Mouse (Mus musculus): ENCODE results near the gene Hadhb. TPM values are rescaled to one million over a fixed set of nuclear protein-coding genes. Genes with fewer than 3 reads are reported as not detected.

The Hadhb gene
- polyA plus RNA-seq, 1 experiment from 2014 or later, result 70.4 TPM

- H3K4me1 ChIP-seq (ENCODE audit: control insufficient read depth, insufficient read depth, low read depth, low read length), result peaks cover 46% of the 10 kb centered on the region
- peak; percentile 30 for ATAC-seq
These were observed 43.9 kb upstream of the Hadhb start for GRCm38 (mm10) chr5:30111126-30111525.

DNA sequence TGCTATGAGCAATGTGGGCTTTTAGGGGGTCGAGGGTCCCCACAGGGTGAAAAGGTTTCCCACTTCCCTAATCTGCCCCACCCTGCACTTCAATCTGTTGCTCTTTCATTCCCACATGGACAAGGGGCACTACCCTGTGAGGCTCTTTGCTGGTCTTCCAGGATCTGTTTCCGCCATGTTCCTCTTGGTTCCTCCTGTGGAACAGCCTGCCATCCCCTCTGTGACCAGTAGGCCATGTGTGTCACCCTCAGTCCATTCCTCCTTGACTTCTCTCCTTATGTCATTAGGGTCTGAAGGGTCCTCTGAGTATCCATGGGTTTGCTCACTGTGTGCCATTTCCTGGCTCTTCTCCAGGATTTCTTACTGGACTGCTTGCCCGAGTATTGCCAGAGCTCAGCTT lies 43.3 kb upstream of the Hadhb start:
- Histone ChIP-seq H3K9ac (ENCODE audit: low read depth, low read length) (no peak overlapping the region), H3K27ac (ENCODE audit: low read depth, low read length) (no peak overlapping the region), H3K36me3 (ENCODE audit: control insufficient read depth, insufficient read depth, low read length) (peaks cover 4% of the 10 kb centered on the region), H3K27me3 (replicated peaks; ENCODE audit: control insufficient read depth, insufficient read depth, low read length) (peaks cover 8% of the 10 kb centered on the region), H3K4me2 (ENCODE audit: low read length) (no peak overlapping the region; the same call in 1 of the 2 replicates), H3K9me3 (ENCODE audit: control insufficient read depth, low read length) (no peaks in the 10 kb centered on the region), H3K4me3 (ENCODE audit: low read length) (no peak overlapping the region), H3K4me1 (ENCODE audit: control insufficient read depth, insufficient read depth, low read depth, low read length) (peaks cover 42% of the 10 kb centered on the region)
- ATAC-seq, result no peak
- 72% methylated on average over 3 of the region's 3 CpGs for WGBS

More at GRCm38 (mm10) chr5:30111126-30111525, 43.9 kb upstream of the Hadhb start:
- H3K4me2 ChIP-seq (ENCODE audit: low read length), result peak overlapping the region; percentile 46
- peak overlapping the region; percentile 2; the same call in 1 of the 2 replicates for H3K4me3 ChIP-seq (ENCODE audit: low read length)
- WGBS, result 5% methylated on average over 18 of the region's 18 CpGs
- H3K9me3 ChIP-seq (ENCODE audit: control insufficient read depth, low read length), result no peaks in the 10 kb centered on the region
- H3K9ac ChIP-seq (ENCODE audit: low read depth, low read length), result peak overlapping the region; percentile 45; the same call in 1 of the 2 replicates
- H3K36me3 ChIP-seq (ENCODE audit: control insufficient read depth, insufficient read depth, low read length), result no peaks in the 10 kb centered on the region
- peak overlapping the region; percentile 63 for H3K27ac ChIP-seq (ENCODE audit: low read depth, low read length)
- H3K27me3 ChIP-seq (replicated peaks; ENCODE audit: control insufficient read depth, insufficient read depth, low read length), result peaks cover 8% of the 10 kb centered on the region

DNA sequence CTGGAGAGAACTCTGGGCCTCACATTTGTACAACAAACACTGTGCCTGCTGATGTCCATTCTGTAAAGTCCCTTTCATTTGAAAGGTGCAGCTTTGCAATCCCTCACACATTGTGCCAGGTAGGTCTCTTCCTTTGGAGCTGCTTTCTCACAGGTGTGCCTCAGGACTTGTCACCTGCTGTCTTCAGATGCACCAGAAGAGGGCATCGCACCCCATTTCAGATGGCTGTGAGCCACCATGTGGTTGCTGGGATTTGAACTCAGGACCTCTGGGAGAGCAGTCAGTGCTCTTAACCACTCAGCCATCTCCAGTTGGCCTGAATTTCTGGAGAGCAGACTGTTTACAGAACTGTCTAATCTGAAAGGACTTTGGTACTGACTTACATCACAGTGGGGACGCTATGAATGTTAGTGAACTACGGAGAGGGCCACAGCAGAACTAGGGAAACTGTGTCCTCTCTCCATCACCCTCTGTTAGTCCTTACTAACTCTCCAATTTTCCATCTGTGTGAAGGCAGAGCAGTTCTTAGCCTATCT lies 42.4 kb upstream of the Hadhb start:
- no peak overlapping the region for H3K27ac ChIP-seq (ENCODE audit: low read depth, low read length)
- 77% methylated on average over 3 of the region's 3 CpGs for WGBS
- no peak overlapping the region for H3K4me2 ChIP-seq (ENCODE audit: low read length)
- H3K27me3 ChIP-seq (replicated peaks; ENCODE audit: control insufficient read depth, insufficient read depth, low read length), result peaks cover 8% of the 10 kb centered on the region
- peaks cover 33% of the 10 kb centered on the region for H3K4me1 ChIP-seq (ENCODE audit: control insufficient read depth, insufficient read depth, low read depth, low read length)
- H3K9me3 ChIP-seq (ENCODE audit: control insufficient read depth, low read length), result no peaks in the 10 kb centered on the region
- peaks cover 10% of the 10 kb centered on the region for H3K36me3 ChIP-seq (ENCODE audit: control insufficient read depth, insufficient read depth, low read length)
- no peak overlapping the region for H3K9ac ChIP-seq (ENCODE audit: low read depth, low read length)
- no peak for ATAC-seq
- no peak overlapping the region for H3K4me3 ChIP-seq (ENCODE audit: low read length)

DNA sequence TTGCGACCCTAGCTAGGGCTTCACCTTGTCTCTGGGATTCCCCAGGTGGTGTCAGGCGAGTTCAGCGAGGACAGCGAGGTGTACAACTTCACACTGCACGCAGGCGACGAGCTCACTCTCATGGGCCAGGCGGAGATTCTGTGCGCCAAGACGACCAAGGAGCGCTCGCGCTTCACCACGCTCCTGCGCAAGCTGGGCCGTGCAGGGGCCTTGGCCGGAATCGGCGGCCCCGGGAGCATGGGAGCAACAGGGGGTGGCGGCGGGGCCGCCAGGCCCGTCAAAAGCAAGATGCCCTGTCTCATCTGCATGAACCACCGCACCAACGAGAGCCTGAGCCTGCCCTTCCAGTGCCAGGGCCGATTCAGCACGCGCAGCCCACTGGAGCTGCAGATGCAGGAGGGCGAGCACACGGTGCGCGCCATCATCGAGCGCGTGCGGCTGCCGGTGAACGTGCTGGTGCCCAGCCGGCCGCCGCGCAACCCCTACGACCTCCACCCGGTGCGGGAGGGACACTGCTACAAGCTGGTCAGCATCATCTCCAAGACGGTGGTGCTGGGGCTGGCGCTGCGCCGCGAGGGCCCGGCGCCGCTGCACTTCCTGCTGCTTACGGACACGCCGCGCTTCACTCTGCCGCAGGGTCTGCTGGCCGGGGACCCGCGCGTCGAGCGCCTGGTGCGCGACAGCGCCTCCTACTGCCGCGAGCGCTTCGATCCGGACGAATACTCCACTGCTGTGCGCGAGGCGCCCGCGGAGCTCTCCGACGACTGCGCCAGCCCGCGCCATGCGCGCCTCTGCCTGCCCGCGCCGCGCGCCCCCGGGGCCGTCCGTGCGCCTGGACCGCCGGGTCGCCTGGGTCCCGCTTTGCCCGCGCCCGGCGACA lies 40.9 kb upstream of the Hadhb start:
- Histone ChIP-seq H3K36me3 (ENCODE audit: control insufficient read depth, insufficient read depth, low read length) (peaks cover 20% of the 10 kb centered on the region), H3K4me1 (ENCODE audit: control insufficient read depth, insufficient read depth, low read depth, low read length) (peaks cover 29% of the 10 kb centered on the region), H3K9ac (ENCODE audit: low read depth, low read length) (peak overlapping the region; percentile 78), H3K27me3 (replicated peaks; ENCODE audit: control insufficient read depth, insufficient read depth, low read length) (peaks cover 8% of the 10 kb centered on the region), H3K4me2 (ENCODE audit: low read length) (peak overlapping the region; percentile 81), H3K27ac (ENCODE audit: low read depth, low read length) (peak overlapping the region; percentile 75), H3K9me3 (ENCODE audit: control insufficient read depth, low read length) (no peaks in the 10 kb centered on the region), H3K4me3 (ENCODE audit: low read length) (peak overlapping the region; percentile 60)
- ATAC-seq, result peak; percentile 89
- 4% methylated on average over 74 of the region's 103 CpGs for WGBS

DNA sequence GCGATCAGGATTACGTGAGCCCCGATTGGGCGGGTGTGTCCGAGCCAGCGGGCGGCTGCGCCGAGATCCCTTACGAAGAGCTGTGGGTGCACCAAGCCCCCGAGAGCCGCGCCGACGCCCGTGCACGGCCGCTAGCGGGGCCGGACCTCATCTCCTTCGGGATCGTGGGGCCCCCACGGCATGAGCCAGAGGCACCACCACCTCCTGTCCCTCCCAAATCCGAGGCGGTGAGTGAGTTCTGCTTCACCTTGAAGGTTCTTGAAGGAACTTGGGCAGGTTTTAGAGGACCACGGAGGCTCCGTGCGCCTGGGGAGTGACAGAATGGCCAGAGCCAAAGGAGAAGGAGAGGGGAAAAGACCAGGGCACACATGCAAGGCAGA lies 40.3 kb upstream of the Hadhb start:
- ATAC-seq, result no peak; the same call in 1 of the 2 replicates
- WGBS, result 6% methylated on average over 28 of the region's 28 CpGs
- peak overlapping the region; percentile 81 for H3K4me2 ChIP-seq (ENCODE audit: low read length)
- H3K27me3 ChIP-seq (replicated peaks; ENCODE audit: control insufficient read depth, insufficient read depth, low read length), result peaks cover 8% of the 10 kb centered on the region
- H3K9ac ChIP-seq (ENCODE audit: low read depth, low read length), result peak overlapping the region; percentile 78
- H3K9me3 ChIP-seq (ENCODE audit: control insufficient read depth, low read length), result no peaks in the 10 kb centered on the region
- H3K27ac ChIP-seq (ENCODE audit: low read depth, low read length), result 0 out of 2 replicates have a peak overlapping the region, but pooled peaks have one; percentile 7
- peaks cover 26% of the 10 kb centered on the region for H3K36me3 ChIP-seq (ENCODE audit: control insufficient read depth, insufficient read depth, low read length)
- peak overlapping the region; percentile 60 for H3K4me3 ChIP-seq (ENCODE audit: low read length)
- H3K4me1 ChIP-seq (ENCODE audit: control insufficient read depth, insufficient read depth, low read depth, low read length), result peaks cover 29% of the 10 kb centered on the region

DNA sequence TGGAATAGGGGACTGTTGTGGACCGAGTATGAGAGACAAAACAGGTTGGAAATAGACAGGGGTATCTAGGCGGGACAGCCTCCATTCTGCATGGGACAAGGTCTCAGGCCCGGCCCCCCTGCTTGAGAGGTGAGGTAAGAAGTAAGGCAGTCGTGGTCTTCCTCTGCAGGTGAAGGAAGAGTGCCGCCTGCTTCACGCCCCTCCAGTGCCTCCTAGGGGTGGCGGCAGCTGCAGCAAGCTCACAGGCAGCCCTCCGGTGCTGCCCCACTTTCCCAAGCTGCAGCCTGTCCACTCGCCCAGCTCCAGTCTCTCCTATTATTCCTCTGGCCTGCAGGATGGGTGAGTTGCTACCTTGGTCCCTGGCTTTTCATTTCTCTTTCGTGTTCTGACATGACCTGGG lies 39.3 kb upstream of the Hadhb start:
- Histone ChIP-seq H3K27me3 (replicated peaks; ENCODE audit: control insufficient read depth, insufficient read depth, low read length) (peaks cover 8% of the 10 kb centered on the region), H3K4me3 (ENCODE audit: low read length) (no peak overlapping the region), H3K4me2 (ENCODE audit: low read length) (no peak overlapping the region), H3K4me1 (ENCODE audit: control insufficient read depth, insufficient read depth, low read depth, low read length) (peaks cover 23% of the 10 kb centered on the region), H3K36me3 (ENCODE audit: control insufficient read depth, insufficient read depth, low read length) (peaks cover 35% of the 10 kb centered on the region), H3K27ac (ENCODE audit: low read depth, low read length) (no peak overlapping the region), H3K9me3 (ENCODE audit: control insufficient read depth, low read length) (no peaks in the 10 kb centered on the region), H3K9ac (ENCODE audit: low read depth, low read length) (no peak overlapping the region)
- WGBS, result 50% methylated on average over 10 of the region's 10 CpGs
- ATAC-seq, result no peak

GRCm38 (mm10) chr5:30118018-30118417 lies 37.0 kb upstream of the Hadhb start:
- peaks cover 13% of the 10 kb centered on the region for H3K4me1 ChIP-seq (ENCODE audit: control insufficient read depth, insufficient read depth, low read depth, low read length)
- peaks cover 53% of the 10 kb centered on the region for H3K36me3 ChIP-seq (ENCODE audit: control insufficient read depth, insufficient read depth, low read length)
- no peak overlapping the region for H3K4me3 ChIP-seq (ENCODE audit: low read length)
- H3K9me3 ChIP-seq (ENCODE audit: control insufficient read depth, low read length), result no peaks in the 10 kb centered on the region
- H3K4me2 ChIP-seq (ENCODE audit: low read length), result no peak overlapping the region
- no peak for ATAC-seq
- WGBS, result 73% methylated on average over 1 of the region's 1 CpGs
- H3K27me3 ChIP-seq (replicated peaks; ENCODE audit: control insufficient read depth, insufficient read depth, low read length), result no peaks in the 10 kb centered on the region
- no peak overlapping the region for H3K27ac ChIP-seq (ENCODE audit: low read depth, low read length)
- no peak overlapping the region for H3K9ac ChIP-seq (ENCODE audit: low read depth, low read length)

GRCm38 (mm10) chr5:30119163-30119562 lies 35.9 kb upstream of the Hadhb start:
- Histone ChIP-seq H3K36me3 (ENCODE audit: control insufficient read depth, insufficient read depth, low read length) (peaks cover 59% of the 10 kb centered on the region), H3K9me3 (ENCODE audit: control insufficient read depth, low read length) (no peaks in the 10 kb centered on the region), H3K4me1 (ENCODE audit: control insufficient read depth, insufficient read depth, low read depth, low read length) (peaks cover 7% of the 10 kb centered on the region), H3K27me3 (replicated peaks; ENCODE audit: control insufficient read depth, insufficient read depth, low read length) (no peaks in the 10 kb centered on the region), H3K4me2 (ENCODE audit: low read length) (no peak overlapping the region), H3K27ac (ENCODE audit: low read depth, low read length) (no peak overlapping the region), H3K4me3 (ENCODE audit: low read length) (no peak overlapping the region), H3K9ac (ENCODE audit: low read depth, low read length) (no peak overlapping the region)
- 76% methylated on average over 6 of the region's 6 CpGs for WGBS
- no peak for ATAC-seq

- H3K27me3 ChIP-seq (replicated peaks; ENCODE audit: control insufficient read depth, insufficient read depth, low read length), result no peaks in the 10 kb centered on the region
These were observed 34.9 kb upstream of the Hadhb start for GRCm38 (mm10) chr5:30120106-30120505.

More at GRCm38 (mm10) chr5:30120106-30120505, 34.9 kb upstream of the Hadhb start:
- H3K9ac ChIP-seq (ENCODE audit: low read depth, low read length), result no peak overlapping the region
- ATAC-seq, result no peak
- H3K36me3 ChIP-seq (ENCODE audit: control insufficient read depth, insufficient read depth, low read length), result peaks cover 67% of the 10 kb centered on the region
- no peaks in the 10 kb centered on the region for H3K9me3 ChIP-seq (ENCODE audit: control insufficient read depth, low read length)
- no peak overlapping the region for H3K4me2 ChIP-seq (ENCODE audit: low read length)
- WGBS, result 91% methylated on average over 7 of the region's 7 CpGs
- H3K27ac ChIP-seq (ENCODE audit: low read depth, low read length), result no peak overlapping the region
- H3K4me1 ChIP-seq (ENCODE audit: control insufficient read depth, insufficient read depth, low read depth, low read length), result no peaks in the 10 kb centered on the region
- no peak overlapping the region for H3K4me3 ChIP-seq (ENCODE audit: low read length)

Data from hindbrain, embryonic 16.5 days (tissue).